Mouse (Mus musculus): ENCODE measurements around the gene Ccdc32. TPM values are rescaled to one million over a fixed set of nuclear protein-coding genes. Genes with fewer than 3 reads are reported as not detected.

Ccdc32 gene
- 14.1 TPM for polyA plus RNA-seq (2014; fragmentation: Illumina TruSeq; extraction: RNeasy Lipid Tissue Mini Kit (QIAGEN cat#74804); ENCODE audit: insufficient read depth, low read depth, low replicate concordance)

GRCm38 (mm10) chr2:119028941-119029551, at the start of gene Ccdc32:
Gene Ccdc32, minus strand, starts transcription at chr2:119029393.

GRCm38 (mm10) chr2:119046649-119047611, 17.7 kb upstream of the Ccdc32 start, which contains the start of gene Knl1:
Gene Knl1, plus strand, starts transcription at chr2:119047119.

GRCm38 (mm10) chr2:119034656-119035396, 5.6 kb upstream of the Ccdc32 start, which contains the start of gene Rpusd2:
Gene Rpusd2, plus strand, starts transcription at chr2:119034790.

Other genes with a start within 250 kb of the Ccdc32 start
- 5.2 TPM for gene Disp2, start 249.7 kb downstream of the Ccdc32 start, polyA plus RNA-seq (2014; fragmentation: Illumina TruSeq; extraction: RNeasy Lipid Tissue Mini Kit (QIAGEN cat#74804); ENCODE audit: insufficient read depth, low read depth, low replicate concordance)
- gene Knstrn, start 215.4 kb downstream of the Ccdc32 start, polyA plus RNA-seq (2014; fragmentation: Illumina TruSeq; extraction: RNeasy Lipid Tissue Mini Kit (QIAGEN cat#74804); ENCODE audit: insufficient read depth, low read depth, low replicate concordance): 1.7 TPM
- 57.5 TPM for gene Ivd, start 167.4 kb downstream of the Ccdc32 start, polyA plus RNA-seq (2014; fragmentation: Illumina TruSeq; extraction: RNeasy Lipid Tissue Mini Kit (QIAGEN cat#74804); ENCODE audit: insufficient read depth, low read depth, low replicate concordance)
- gene Bahd1, start 129.0 kb downstream of the Ccdc32 start, polyA plus RNA-seq (2014; fragmentation: Illumina TruSeq; extraction: RNeasy Lipid Tissue Mini Kit (QIAGEN cat#74804); ENCODE audit: insufficient read depth, low read depth, low replicate concordance): 8.7 TPM
- gene Chst14, start 102.9 kb downstream of the Ccdc32 start, polyA plus RNA-seq (2014; fragmentation: Illumina TruSeq; extraction: RNeasy Lipid Tissue Mini Kit (QIAGEN cat#74804); ENCODE audit: insufficient read depth, low read depth, low replicate concordance): 10.3 TPM
- 1.1 TPM for gene Rpusd2, start 5.4 kb upstream of the Ccdc32 start, polyA plus RNA-seq (2014; fragmentation: Illumina TruSeq; extraction: RNeasy Lipid Tissue Mini Kit (QIAGEN cat#74804); ENCODE audit: insufficient read depth, low read depth, low replicate concordance)
- gene Knl1, start 17.7 kb upstream of the Ccdc32 start, polyA plus RNA-seq (2014; fragmentation: Illumina TruSeq; extraction: RNeasy Lipid Tissue Mini Kit (QIAGEN cat#74804); ENCODE audit: insufficient read depth, low read depth, low replicate concordance): 0.06 TPM
- gene Rad51, start 83.4 kb upstream of the Ccdc32 start, polyA plus RNA-seq (2014; fragmentation: Illumina TruSeq; extraction: RNeasy Lipid Tissue Mini Kit (QIAGEN cat#74804); ENCODE audit: insufficient read depth, low read depth, low replicate concordance): 0.85 TPM
- 20.4 TPM for gene Rmdn3, start 127.6 kb upstream of the Ccdc32 start, polyA plus RNA-seq (2014; fragmentation: Illumina TruSeq; extraction: RNeasy Lipid Tissue Mini Kit (QIAGEN cat#74804); ENCODE audit: insufficient read depth, low read depth, low replicate concordance)
- gene Gchfr, start 138.4 kb upstream of the Ccdc32 start, polyA plus RNA-seq (2014; fragmentation: Illumina TruSeq; extraction: RNeasy Lipid Tissue Mini Kit (QIAGEN cat#74804); ENCODE audit: insufficient read depth, low read depth, low replicate concordance): 5.3 TPM
- gene Gm14137, start 145.1 kb upstream of the Ccdc32 start, polyA plus RNA-seq (2014; fragmentation: Illumina TruSeq; extraction: RNeasy Lipid Tissue Mini Kit (QIAGEN cat#74804); ENCODE audit: insufficient read depth, low read depth, low replicate concordance): not detected
- 17.0 TPM for gene Zfyve19, start 179.2 kb upstream of the Ccdc32 start, polyA plus RNA-seq (2014; fragmentation: Illumina TruSeq; extraction: RNeasy Lipid Tissue Mini Kit (QIAGEN cat#74804); ENCODE audit: insufficient read depth, low read depth, low replicate concordance)
- 13.5 TPM for gene Dnajc17, start 179.4 kb upstream of the Ccdc32 start, polyA plus RNA-seq (2014; fragmentation: Illumina TruSeq; extraction: RNeasy Lipid Tissue Mini Kit (QIAGEN cat#74804); ENCODE audit: insufficient read depth, low read depth, low replicate concordance)
- gene Ppp1r14d, start 200.5 kb upstream of the Ccdc32 start, polyA plus RNA-seq (2014; fragmentation: Illumina TruSeq; extraction: RNeasy Lipid Tissue Mini Kit (QIAGEN cat#74804); ENCODE audit: insufficient read depth, low read depth, low replicate concordance): 5.5 TPM
- gene Spint1, start 208.0 kb upstream of the Ccdc32 start, polyA plus RNA-seq (2014; fragmentation: Illumina TruSeq; extraction: RNeasy Lipid Tissue Mini Kit (QIAGEN cat#74804); ENCODE audit: insufficient read depth, low read depth, low replicate concordance): 27.2 TPM
- gene Rhov, start 241.9 kb upstream of the Ccdc32 start, polyA plus RNA-seq (2014; fragmentation: Illumina TruSeq; extraction: RNeasy Lipid Tissue Mini Kit (QIAGEN cat#74804); ENCODE audit: insufficient read depth, low read depth, low replicate concordance): 1.7 TPM